Mouse (Mus musculus): ENCODE data around the gene Ykt6.

- TF ChIP-seq EP300 (IDR thresholded peaks at IDR 0.05; ENCODE audit: insufficient read depth, low read depth, low read length), result no peak
- TF ChIP-seq CTCF (IDR thresholded peaks at IDR 0.05), result no peak
- TF ChIP-seq POLR2A (IDR thresholded peaks at IDR 0.05; ENCODE audit: insufficient read depth, low read depth, low read length), result no peak
Measured at GRCm38 (mm10) chr11:5920323-5920960, 35.1 kb upstream of the Ykt6 start.
